Mouse (Mus musculus): ENCODE results near the gene Slc20a1.

Gene Slc20a1

DNA sequence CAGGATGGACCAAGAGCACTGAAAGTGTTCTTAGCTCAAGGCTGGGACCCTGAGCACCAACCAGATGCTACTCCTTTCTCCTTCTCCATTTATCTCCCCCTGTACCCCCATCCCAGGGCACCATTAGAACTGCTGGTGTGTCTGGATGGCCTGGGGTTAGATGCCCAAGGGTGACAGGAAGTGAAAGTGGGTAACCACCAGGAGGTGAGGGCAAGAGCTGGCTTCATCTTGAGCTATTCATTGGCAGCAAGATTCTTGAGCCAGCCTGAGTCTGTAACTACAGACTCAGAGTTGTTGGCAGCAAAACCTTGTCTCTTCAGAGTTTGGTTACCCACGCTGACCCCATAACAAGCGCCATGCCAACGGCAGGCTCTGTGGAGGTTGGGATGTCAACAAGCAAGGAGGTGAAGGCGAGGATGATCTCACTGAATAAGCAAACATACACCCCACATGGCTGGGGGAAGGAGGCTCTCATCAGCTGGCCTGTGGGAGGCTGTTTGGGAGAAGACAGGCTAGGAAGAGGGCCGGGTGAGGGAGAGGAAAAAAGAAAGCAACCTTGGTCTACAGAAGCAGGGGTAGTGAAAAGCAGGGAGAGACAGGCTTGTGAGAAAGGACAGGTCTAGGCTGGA, 12.2 kb upstream of the Slc20a1 start:
- DNase-seq = no peak

DNA sequence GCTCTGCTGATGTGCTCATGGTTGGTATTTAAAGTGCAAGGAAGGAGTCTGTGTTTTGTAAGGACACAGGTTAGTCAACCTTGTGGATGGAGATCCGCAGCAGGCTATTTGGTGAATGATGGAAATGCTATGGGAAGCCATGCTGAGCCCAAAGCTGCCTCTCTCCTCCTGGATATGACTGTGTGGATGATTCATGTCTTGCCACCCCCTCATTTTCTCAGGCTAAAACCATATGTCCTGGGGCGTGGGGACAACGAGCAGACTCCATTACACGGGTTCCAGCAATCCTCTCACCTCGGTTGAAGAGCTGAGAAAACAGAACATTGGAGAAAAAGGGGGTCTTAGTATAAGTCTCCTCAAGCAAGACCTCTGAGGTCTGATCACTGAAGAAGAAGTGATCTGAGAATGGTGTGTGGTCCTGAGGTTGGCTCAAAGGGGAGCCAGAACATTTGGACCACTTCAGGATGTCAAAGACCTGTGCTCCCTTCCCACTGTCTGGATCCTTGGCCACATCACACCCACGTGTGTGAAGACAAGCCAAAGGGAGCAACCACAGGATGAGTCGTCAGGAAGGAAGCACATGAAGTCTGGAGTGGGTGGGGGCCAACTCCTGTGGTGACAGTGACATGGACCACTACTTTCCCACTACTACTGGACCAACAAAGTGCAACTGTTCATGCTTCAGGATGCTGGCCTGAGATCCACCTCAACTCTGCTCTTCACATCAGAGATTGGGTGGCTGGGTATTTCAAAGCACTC, 6.0 kb upstream of the Slc20a1 start:
- DNase-seq = no peak

DNA sequence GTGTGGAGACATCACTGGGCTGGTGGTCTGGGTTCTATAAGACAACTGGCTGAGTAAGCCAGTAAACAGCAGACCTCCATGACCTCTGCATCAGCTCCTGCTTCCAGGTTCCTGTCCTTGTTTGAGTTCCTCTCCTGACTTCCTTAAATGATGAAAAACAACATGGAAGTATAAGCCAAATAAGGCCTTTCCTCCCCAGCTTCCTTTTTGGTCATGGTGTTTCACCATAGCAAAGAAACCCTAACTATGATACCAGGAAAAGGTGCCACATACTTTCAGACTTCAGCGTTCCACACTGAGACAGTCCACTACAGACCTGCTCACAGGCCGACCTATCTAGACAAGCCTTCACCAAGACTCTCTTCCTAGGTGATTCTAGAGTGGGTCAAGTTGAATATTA, 2.2 kb upstream of the Slc20a1 start:
- DNase-seq = no peak

DNA sequence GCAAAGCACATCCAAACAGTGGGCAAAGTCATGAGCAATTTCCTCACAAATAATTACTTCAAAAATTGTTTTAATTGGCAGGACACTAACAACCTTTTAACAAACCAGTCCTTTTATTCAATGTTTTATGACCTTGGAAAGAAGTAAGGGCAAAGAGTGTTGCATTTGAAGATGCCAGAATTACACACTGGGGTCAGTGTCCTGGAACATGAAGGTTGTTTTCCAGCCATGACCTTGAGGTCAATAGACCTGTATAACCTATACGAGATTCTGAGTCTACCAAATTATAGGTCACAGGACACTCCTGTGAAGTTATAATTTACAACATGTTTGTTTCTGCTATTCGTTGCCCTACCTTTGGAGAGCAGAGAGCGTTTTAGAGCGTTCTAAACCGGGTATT, 1.4 kb upstream of the Slc20a1 start:
- DNase-seq = no peak

DNA sequence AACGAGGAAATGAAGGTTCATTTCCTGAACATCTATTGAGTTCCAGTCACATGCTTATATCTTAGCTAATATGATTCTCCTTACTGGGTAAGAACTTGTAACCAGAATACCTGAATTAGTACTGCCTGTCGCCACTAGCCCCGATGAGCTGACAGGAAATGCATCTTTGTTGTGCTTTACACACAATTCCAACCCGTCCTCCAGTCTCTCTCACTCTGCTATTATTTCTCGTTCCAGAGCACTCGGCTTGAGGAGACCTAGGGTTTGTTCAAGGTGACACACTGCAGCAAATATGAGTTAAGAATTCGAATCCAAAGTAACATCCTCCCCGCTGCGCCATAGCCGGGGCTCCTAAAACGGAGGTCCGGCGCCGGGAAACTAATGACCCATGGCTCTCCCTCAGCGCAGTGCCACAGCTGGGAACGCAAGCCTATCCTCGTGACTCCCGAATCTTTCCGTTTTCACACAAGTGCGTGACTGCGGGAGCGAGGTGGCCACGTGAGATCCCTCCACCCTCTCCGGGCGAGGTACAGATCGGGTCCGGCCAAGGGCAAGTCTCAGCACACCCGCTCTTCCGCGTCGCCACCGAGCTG, 625 bp upstream of the Slc20a1 start:
- DNase-seq = no peak

DNA sequence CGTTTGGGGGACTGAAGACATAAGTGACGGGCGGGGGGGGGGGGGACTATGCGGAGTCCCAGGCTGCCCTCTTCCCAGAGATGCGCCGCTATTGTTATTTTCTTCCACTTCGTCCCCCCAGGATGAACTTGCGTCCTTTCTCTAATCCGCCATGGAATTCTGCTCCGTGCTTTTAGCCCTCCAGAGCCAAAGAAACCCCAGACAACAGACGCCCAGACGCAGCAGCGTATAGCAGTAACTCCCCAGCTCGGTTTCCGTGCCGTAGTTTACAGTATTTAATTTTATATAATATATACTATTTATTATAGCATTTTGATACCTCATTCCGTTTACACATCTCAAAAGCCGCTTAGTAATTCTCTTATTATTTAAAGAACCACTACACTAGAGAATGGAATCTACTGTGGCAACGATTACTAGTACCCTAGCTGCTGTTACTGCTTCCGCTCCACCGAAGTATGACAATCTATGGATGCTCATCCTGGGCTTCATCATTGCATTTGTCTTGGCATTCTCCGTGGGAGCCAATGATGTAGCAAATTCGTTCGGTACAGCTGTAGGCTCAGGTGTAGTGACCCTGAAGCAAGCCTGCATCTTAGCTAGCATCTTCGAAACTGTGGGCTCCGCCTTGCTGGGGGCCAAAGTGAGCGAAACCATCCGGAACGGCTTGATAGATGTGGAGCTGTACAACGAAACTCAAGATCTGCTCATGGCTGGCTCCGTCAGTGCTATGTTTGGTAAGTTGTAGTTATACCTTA, 943 bp downstream of the Slc20a1 start:
- no peak for DNase-seq

DNA sequence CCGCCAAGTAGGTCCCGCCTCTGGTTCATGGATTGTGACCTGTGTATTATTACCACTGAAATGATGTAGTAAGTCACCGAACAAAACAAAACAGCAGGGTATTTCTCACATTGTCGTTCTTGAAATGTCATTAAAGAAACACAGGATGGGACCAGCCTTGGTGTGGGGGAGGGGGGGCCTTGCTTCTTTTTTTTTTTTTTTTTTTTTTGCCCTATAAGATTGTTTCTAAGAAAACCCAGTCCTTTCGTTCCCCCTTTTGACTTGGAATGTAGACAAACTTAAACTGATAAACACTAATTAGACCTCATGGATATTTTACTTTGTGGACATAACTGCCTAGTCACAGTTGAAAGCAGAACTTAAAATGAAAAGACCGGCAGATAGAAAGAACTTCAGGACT, 6.4 kb downstream of the Slc20a1 start:
- no peak for DNase-seq

DNA sequence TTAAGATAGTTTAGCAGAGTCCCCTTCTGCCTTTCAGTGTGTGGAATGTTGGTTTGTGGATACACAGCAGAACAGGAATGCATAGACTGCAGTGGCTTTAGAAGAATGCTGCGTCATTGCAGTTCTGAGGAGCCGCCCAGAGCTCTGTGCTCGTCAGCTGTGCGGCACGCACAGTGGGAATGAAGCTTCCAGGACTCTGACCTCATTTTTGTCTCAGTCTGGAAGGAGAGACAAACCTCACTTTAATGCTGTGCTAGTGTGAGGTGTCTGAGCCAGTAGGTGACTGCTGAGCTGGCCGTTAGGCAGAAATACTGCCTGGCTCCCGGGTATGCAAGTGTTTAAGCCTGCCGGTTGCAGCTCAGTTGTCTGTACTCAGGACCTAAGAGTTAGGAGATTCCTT, 8.3 kb downstream of the Slc20a1 start:
- no peak for DNase-seq

DNA sequence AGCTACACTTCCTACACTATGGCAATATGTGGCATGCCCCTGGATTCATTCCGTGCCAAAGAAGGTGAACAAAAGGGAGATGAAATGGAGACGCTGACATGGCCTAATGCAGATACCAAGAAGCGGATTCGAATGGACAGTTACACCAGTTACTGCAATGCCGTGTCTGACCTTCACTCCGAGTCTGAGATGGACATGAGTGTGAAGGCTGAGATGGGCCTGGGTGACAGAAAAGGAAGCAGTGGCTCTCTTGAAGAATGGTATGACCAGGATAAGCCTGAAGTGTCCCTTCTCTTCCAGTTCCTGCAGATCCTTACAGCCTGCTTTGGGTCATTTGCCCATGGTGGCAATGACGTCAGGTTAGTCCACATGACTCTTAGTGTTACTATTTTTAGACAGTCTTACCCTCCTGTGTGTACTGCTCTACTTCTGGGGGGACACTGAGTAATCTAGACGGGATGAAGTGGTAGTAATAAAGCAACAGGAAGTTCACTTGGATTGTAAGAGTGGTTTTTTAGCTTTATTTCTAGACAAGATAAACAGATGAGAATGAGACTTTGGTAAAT, 9.7 kb downstream of the Slc20a1 start:
- no peak for DNase-seq

DNA sequence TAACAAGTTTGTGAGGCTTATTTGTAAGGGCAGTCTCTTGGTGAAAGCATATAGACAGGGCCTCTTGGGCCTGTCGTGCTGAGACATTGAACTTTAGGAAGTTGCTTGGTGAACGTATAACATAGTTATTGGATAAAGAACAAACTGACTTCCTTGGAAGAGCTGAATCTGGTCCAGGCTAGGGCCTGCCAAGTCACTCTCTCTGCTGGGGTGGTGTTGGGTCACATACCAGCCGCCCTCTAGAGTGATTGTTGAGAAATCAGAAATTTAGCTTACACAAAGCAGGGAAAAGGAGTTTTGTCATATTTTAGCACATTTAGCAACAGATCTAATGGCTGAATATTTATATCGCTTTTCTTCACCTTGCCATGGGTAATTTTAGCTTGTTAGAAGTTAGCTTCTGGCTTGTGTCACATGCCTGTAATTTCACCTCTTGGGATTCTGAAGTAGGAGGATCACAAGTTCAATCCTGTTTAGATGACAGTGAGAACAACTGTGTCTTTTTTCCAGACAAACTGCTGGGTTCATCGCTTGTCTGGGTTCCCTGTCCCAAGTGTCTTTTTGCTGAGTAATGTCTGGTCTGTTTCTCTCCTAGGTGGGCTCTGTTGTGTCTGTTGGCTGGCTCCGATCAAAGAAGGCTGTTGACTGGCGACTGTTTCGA, 11.7 kb downstream of the Slc20a1 start:
- peak in 1 of 2 experiments; percentile 61 for DNase-seq

DNA sequence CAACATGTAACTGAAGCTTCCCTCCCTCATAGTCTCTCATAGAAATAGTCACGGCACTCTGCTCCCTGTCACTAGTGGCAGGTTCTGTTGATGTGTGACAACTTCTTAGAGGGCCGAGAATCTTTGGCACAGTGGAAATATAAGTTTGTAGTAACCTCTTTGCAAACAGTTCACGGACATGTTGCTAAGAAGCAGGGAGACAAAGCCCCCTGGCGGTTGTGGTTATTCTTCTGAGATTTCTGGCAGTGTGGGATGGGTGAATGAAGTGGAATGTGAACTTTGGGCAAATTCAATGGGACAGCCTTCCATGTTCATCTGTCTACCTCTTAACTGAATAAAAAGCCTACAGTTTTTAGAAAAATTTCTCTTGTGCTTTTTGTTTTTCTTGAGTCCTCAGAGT, 12.7 kb downstream of the Slc20a1 start:
- no peak for DNase-seq

DNA sequence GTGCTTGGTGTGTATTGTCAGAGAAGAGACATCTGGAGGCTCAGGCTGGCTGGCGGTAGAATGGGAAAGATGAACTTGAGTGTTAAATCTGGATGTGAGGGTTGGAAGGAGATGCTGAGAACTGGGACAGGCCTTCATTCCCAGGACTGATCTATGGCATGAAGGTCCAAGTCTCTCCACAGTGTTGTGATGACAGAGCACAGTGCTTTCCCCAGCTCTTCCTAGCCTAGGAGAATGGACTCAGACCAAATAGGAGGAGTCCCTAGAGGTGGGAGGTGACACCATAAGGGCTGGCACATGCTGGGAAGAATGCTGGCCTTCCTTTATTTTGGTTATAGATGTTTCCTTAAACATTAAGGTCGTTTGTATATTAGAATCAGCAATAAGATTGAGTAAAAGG, 13.4 kb downstream of the Slc20a1 start:
- no peak for DNase-seq

DNA sequence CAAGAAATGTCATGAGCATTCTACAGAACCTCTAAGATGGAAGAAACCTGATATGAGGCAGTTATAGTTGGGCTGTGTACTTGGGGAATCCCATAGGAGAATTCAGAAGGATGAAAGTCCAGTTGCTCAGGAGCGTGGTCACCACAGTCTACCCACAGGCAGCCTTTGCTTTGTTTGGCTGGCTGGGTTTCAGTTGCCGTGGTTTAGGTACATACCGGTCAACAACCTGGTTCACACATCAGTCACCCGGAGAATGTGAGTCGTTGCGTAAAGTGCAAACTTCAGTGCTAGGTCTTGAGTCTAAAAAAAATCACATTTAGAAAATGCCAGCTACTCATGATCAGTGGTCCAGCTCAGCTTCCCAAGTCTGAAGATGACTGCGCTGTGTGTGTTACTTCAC, 14.0 kb downstream of the Slc20a1 start:
- DNase-seq = no peak

DNA sequence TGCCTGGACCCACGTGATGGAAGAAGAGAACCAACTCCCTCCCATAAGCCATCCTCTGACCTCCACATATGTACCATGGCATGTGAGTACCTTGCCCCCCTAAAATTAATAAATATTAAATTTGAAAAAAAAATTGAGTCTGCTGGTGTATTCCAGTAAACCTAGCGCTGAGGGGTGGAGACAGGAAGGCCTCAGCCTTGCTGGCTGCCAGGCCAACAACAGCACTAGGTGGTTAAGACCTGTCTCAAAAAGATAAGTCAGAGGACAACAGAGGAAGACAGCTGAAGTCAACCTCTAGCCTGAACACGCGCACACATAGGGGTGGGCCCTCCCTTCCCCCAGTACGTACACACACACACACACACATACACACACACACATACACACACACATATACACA, 16.2 kb downstream of the Slc20a1 start:
- DNase-seq = no peak

DNA sequence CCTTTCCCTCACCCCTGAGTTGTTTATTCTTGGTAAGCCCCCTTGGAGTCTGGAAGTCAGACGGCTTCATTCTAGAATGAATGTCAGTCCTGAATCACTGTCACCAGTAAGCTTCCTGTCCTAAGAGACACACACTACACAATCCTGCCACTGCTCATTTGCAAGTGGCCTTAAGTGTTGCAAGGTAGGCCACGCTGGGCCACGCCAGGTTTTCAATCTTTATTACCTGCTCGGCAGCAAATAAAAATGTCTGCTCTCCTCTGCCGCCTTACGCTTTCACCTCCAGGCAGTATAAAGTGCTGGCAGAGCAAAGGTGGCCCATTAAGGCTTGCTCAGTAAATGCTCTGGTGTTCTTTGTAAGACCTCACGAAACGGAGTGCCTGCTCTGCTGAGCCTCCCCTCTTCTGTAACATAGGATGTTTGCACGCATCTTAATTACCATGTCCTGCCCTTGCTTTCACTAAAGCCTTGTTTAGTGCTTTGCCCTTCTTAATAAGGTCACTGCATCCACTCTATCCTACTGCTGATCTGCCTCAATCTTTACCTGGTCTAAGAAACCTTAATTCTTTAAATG, 19.1 kb downstream of the Slc20a1 start:
- DNase-seq = no peak

DNA sequence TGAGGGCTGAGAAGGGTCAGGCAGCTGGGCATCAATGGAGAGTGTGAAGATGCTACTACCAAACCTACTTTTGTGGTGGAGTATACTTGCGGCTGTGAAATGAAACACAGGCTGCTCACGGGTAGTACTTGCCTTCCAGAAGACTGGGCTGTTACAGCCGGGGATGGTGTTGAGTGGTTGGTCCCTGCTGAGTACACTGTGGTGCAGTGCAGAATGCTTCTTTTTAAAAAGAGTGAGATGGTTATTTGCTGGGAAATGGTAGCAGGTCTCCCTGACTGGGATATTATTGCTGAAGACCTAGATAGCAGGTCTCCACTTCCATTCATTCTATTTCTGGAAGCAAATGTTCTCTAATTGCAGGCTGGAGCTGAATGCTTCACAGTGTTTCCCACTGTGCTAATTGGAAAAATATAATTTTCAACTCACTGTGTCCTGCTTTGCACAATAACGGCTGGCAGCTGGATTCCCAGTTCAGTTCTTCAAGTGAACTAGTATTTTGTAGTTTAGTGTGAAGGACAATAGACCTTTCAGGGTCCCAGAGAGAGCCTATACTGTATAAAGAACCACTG, 20.1 kb downstream of the Slc20a1 start:
- DNase-seq = no peak

DNA sequence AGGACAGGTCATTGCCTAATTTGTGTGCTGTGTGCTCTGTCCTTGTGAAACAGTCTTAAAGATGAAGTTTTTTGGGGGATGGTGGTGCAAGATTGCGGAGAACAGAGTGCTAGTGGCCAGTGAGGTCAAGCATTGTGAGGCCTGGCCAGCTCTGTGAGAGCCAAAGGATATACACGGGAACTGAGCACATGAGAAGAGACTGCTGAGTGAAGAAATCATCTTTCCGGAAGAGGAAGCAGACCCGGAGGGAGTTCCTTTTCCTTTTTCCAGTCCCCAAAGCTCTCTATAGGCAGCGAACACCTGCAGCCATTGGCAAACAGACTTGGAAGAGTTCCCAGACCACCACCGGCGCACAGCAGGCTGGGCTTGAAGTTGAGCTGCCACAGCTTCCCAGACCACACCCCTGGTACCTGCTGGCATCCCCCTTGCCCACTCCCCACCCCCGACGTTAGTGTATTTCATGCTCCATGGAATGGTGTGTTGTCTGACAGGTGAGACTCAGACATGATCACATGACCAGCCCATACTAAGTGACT, 22.6 kb downstream of the Slc20a1 start:
- no peak for DNase-seq

DNA sequence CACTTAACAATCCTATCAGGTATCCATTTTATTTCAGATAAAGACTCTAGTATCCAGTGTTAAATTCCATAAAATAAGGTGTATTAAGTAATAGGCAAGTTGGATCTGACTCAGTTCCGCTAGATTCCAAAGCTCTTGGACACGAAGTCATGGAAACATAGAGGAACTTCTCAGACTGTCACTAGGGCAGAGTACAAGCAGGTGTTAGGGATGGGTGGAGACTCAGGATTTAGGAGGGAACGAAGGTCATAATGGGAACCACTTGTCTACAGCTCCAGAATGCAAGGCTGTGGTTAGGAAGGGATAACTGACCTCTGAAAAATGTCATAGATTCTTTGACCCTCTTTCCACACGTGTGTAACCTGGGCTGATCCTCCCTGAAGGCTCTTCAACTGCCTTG, 25.6 kb downstream of the Slc20a1 start:
- DNase-seq = no peak

DNA sequence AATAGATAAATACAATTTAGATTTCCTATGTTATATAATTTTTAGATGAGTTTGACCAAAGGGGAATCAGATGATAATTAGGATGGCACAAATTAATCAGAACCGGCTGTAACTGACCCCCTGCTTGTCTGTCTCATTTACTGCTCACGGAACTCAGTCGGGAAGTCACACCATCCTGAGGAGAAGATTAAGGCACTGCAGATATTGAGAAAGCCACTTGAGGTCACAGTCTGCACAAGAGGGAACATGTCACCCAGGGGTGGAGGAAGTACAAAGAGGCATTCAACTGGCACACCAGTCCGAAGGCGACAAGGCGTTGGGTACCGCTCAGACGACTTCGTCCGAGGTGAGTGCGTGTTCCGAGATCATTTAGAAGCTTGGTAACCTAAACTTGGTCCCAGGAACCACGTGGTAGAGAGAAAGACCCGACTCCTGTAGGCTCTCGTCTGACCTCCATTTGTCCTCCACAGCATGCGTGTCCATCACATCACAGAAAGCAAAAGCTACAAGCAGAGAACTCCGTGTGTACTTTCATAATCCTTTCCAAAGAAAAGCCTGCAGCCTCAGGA, 26.8 kb downstream of the Slc20a1 start:
- no peak for DNase-seq

DNA sequence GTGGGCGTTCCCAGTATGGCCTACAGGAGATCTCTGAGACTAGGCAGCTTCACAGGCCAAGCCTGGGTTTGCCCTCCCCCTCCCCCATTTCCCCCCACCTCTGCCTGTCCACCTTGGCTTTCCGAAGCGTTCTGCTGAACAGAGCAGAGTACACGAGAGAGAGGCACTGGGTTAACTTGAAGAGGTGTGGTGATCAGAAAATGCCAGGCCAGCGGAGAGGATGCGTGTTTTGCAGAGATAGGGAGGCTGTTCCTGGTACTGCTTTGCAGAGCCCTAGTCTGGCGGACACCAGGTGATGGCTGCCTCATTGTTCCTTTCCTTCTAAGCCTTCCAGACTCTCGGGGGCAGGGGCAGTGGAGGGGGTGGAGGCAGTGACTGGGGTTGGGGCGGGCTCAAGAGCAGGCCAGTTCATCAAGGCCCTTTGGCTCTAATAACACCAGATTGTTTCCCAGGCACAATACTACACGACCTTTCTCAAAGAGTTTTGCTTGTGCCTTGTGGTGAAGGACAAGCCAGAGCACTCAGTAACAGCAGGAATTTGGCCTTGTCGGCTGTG, 27.8 kb downstream of the Slc20a1 start:
- no peak for DNase-seq

DNA sequence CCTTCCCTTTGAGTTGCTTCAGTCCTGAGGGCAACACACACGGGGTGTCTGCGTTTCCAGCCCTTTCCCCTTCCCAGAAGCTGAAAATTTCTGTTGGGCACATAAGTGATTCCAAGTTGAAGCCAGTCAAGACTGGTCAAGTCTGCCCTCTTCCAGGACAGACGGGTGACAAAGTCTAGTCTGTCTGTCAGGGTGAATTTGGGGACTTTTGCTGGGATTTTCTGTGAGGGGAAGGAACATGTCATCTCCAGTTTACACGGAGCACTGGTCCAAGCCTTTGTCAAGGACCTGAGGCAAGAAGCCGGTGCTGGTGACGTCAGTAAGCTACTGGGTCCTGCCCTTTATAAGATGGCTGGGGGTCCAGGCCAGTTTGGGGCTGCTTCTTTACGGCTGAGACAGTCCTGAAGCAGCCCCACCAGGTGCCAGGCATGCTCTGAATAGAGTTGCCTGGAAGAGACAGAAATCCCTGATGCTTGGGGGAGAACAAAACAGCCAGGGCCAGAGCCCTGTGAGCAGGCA, 28.5 kb downstream of the Slc20a1 start:
- no peak for DNase-seq

Data from lung, postnatal 4 days (tissue).